Mouse (Mus musculus) lung, embryonic 15.5 days (tissue): Measurements from ENCODE around the gene Zfp664. TPM values are rescaled to one million over a fixed set of nuclear protein-coding genes. Genes with fewer than 3 reads are reported as not detected.

Experiments used
- ATAC-seq: fragments of 200-750 bp; cut with Nextera tagmentation; 2 replicates; pipeline ENCODE4 v1.8.0; 2017; ENCODE audit warnings: moderate number of reproducible peaks, borderline replicate concordance; ENCODE audit not compliant: low FRiP score, low TSS enrichment; ENCODE audit errors: extremely low read depth
- H3K27ac ChIP-seq: fragments of 300-500 bp; sonication (generic); 2 replicates; pipeline ENCODE4 v1.5.1; 2015; ENCODE audit warnings: moderate library complexity, mild to moderate bottlenecking, inconsistent platforms
- H3K27me3 ChIP-seq: fragments of 300-500 bp; sonication (generic); 2 replicates; pipeline ENCODE4 v1.6.1; 2015; ENCODE audit warnings: inconsistent platforms
- H3K36me3 ChIP-seq: fragments of 300-500 bp; sonication (generic); 2 replicates; pipeline ENCODE4 v1.6.1; 2015; ENCODE audit warnings: inconsistent platforms
- H3K4me1 ChIP-seq: fragments of 300-500 bp; sonication (generic); 2 replicates; pipeline ENCODE4 v1.6.1; 2015; ENCODE audit warnings: inconsistent platforms
- H3K4me2 ChIP-seq: fragments of 300-500 bp; sonication (generic); 2 replicates; pipeline ENCODE4 v1.6.1; 2015; ENCODE audit warnings: inconsistent platforms, mild to moderate bottlenecking, moderate library complexity
- H3K4me3 ChIP-seq: fragments of 300-500 bp; sonication (generic); 2 replicates; pipeline ENCODE4 v1.5.1; 2015; ENCODE audit warnings: mild to moderate bottlenecking, inconsistent platforms
- H3K9ac ChIP-seq: fragments of 300-500 bp; sonication (generic); 2 replicates; pipeline ENCODE4 v1.6.1; 2015; ENCODE audit warnings: inconsistent platforms
- H3K9me3 ChIP-seq: fragments of 300-500 bp; sonication (generic); 2 replicates; pipeline ENCODE4 v1.6.1; 2016; ENCODE audit warnings: inconsistent platforms
- WGBS: fragments of 180-500 bp; shearing (Covaris S2); methylation state at CpG from one replicate; pipeline ENCODE4 v1.1.7; 2015; 5-methylcytosine and 5-hydroxymethylcytosine counted together
- polyA plus RNA-seq: library from polyadenylated mRNA; unstranded; fragments of >200 nt; fragmentation: Nextera tagmentation; extraction: Ambion mirVana; gene quantifications from 2 replicates; pipeline ENCODE4 v1.2.1, GENCODE M21; 2015

The Zfp664 gene
- polyA plus RNA-seq = 94.7 and 106 TPM in 2 replicates

- H3K9me3 ChIP-seq = no peaks in the 10 kb centered on the region
- H3K36me3 ChIP-seq = peaks cover 4% of the 10 kb centered on the region; the same call in 1 of the 2 replicates
- peak within 1 kb of the TSS; percentile 98 for H3K4me2 ChIP-seq
- under 1% methylated on average over 77 of the region's 103 CpGs for WGBS
- H3K27me3 ChIP-seq = peaks cover 26% of the 10 kb centered on the region
- peak within 1 kb of the TSS; percentile 94 for H3K9ac ChIP-seq
- H3K4me1 ChIP-seq = peaks cover 19% of the 10 kb centered on the region
- peak within 1 kb of the TSS; percentile 99 for H3K4me3 ChIP-seq
- peak within 1 kb of the TSS; percentile 93 for H3K27ac ChIP-seq
- ATAC-seq = peak; percentile 94
These were observed at the start of gene Zfp664, which contains the start of gene Ccdc92 for GRCm38 (mm10) chr5:124862013-124862866. TSS of gene Zfp664 (plus strand) at chr5:124862691. TSS of gene Ccdc92 (minus strand) at chr5:124862424.

GRCm38 (mm10) chr5:124814797-124815196 lies 47.7 kb upstream of the Zfp664 start:
- no peaks in the 10 kb centered on the region for H3K36me3 ChIP-seq
- no peak for ATAC-seq
- H3K4me3 ChIP-seq = no peak overlapping the region
- no peaks in the 10 kb centered on the region for H3K27me3 ChIP-seq
- no peaks in the 10 kb centered on the region for H3K9me3 ChIP-seq
- no peak overlapping the region for H3K27ac ChIP-seq
- H3K4me1 ChIP-seq = no peaks in the 10 kb centered on the region
- WGBS = 59% methylated on average over 5 of the region's 5 CpGs
- no peak overlapping the region for H3K4me2 ChIP-seq
- H3K9ac ChIP-seq = no peak overlapping the region

GRCm38 (mm10) chr5:124817050-124817449 lies 45.4 kb upstream of the Zfp664 start:
- H3K36me3 ChIP-seq = no peaks in the 10 kb centered on the region
- no peak for ATAC-seq
- 69% methylated on average over 15 of the region's 15 CpGs for WGBS

GRCm38 (mm10) chr5:124822128-124822894 lies 40.2 kb upstream of the Zfp664 start:
- Histone ChIP-seq H3K27ac (no peak overlapping the region), H3K4me3 (no peak overlapping the region), H3K36me3 (no peaks in the 10 kb centered on the region), H3K4me2 (no peak overlapping the region), H3K27me3 (no peaks in the 10 kb centered on the region), H3K9me3 (no peaks in the 10 kb centered on the region), H3K9ac (no peak overlapping the region), H3K4me1 (no peaks in the 10 kb centered on the region)
- WGBS = 68% methylated on average over 18 of the region's 18 CpGs
- ATAC-seq = no peak

More at GRCm38 (mm10) chr5:124817050-124817449, 45.4 kb upstream of the Zfp664 start:
- Histone ChIP-seq H3K9me3 (no peaks in the 10 kb centered on the region), H3K4me2 (no peak overlapping the region), H3K4me1 (no peaks in the 10 kb centered on the region), H3K27me3 (no peaks in the 10 kb centered on the region), H3K27ac (no peak overlapping the region), H3K4me3 (no peak overlapping the region), H3K9ac (no peak overlapping the region)

- whole genome bisulfite sequencing = 86% methylated on average over 12 of the region's 12 CpGs
- no peaks in the 10 kb centered on the region for H3K4me1 ChIP-seq
- no peak overlapping the region for H3K9ac ChIP-seq
- no peak overlapping the region for H3K27ac ChIP-seq
- H3K4me2 ChIP-seq = no peak overlapping the region
- no peak for ATAC-seq
- no peaks in the 10 kb centered on the region for H3K9me3 ChIP-seq
- H3K4me3 ChIP-seq = no peak overlapping the region
- no peaks in the 10 kb centered on the region for H3K27me3 ChIP-seq
- no peaks in the 10 kb centered on the region for H3K36me3 ChIP-seq
These were observed 32.2 kb upstream of the Zfp664 start for GRCm38 (mm10) chr5:124830331-124830730.

- H3K9ac ChIP-seq = no peak overlapping the region
- no peak overlapping the region for H3K27ac ChIP-seq
- no peaks in the 10 kb centered on the region for H3K4me1 ChIP-seq
- H3K9me3 ChIP-seq = no peaks in the 10 kb centered on the region
- H3K27me3 ChIP-seq = no peaks in the 10 kb centered on the region
- WGBS = 91% methylated on average over 15 of the region's 15 CpGs
- no peak overlapping the region for H3K4me3 ChIP-seq
- H3K4me2 ChIP-seq = no peak overlapping the region
- H3K36me3 ChIP-seq = no peaks in the 10 kb centered on the region
- ATAC-seq = no peak
These were observed 27.3 kb upstream of the Zfp664 start for GRCm38 (mm10) chr5:124835218-124835617.

GRCm38 (mm10) chr5:124836075-124836474 lies 26.4 kb upstream of the Zfp664 start:
- Histone ChIP-seq H3K27me3 (no peaks in the 10 kb centered on the region), H3K9me3 (no peaks in the 10 kb centered on the region), H3K9ac (no peak overlapping the region), H3K4me3 (no peak overlapping the region), H3K36me3 (no peaks in the 10 kb centered on the region), H3K4me2 (no peak overlapping the region), H3K4me1 (no peaks in the 10 kb centered on the region), H3K27ac (no peak overlapping the region)
- ATAC-seq = no peak
- 82% methylated on average over 10 of the region's 10 CpGs for WGBS

GRCm38 (mm10) chr5:124836621-124837020 lies 25.9 kb upstream of the Zfp664 start:
- no peaks in the 10 kb centered on the region for H3K4me1 ChIP-seq
- no peaks in the 10 kb centered on the region for H3K27me3 ChIP-seq
- no peak overlapping the region for H3K27ac ChIP-seq
- no peak overlapping the region for H3K4me2 ChIP-seq
- no peak overlapping the region for H3K9ac ChIP-seq
- no peak overlapping the region for H3K4me3 ChIP-seq
- H3K9me3 ChIP-seq = no peaks in the 10 kb centered on the region
- ATAC-seq = no peak
- 55% methylated on average over 4 of the region's 4 CpGs for WGBS
- no peaks in the 10 kb centered on the region for H3K36me3 ChIP-seq

GRCm38 (mm10) chr5:124840202-124840601 lies 22.3 kb upstream of the Zfp664 start:
- no peaks in the 10 kb centered on the region for H3K9me3 ChIP-seq
- H3K9ac ChIP-seq = no peak overlapping the region
- 67% methylated on average over 7 of the region's 7 CpGs for WGBS
- no peaks in the 10 kb centered on the region for H3K27me3 ChIP-seq
- no peaks in the 10 kb centered on the region for H3K36me3 ChIP-seq
- no peak overlapping the region for H3K4me3 ChIP-seq
- no peak for ATAC-seq
- no peaks in the 10 kb centered on the region for H3K4me1 ChIP-seq
- H3K27ac ChIP-seq = no peak overlapping the region
- H3K4me2 ChIP-seq = no peak overlapping the region

- no peaks in the 10 kb centered on the region for H3K27me3 ChIP-seq
- H3K4me1 ChIP-seq = no peaks in the 10 kb centered on the region
- ATAC-seq = no peak
- H3K4me2 ChIP-seq = no peak overlapping the region
- no peaks in the 10 kb centered on the region for H3K9me3 ChIP-seq
- no peak overlapping the region for H3K9ac ChIP-seq
- no peaks in the 10 kb centered on the region for H3K36me3 ChIP-seq
- 77% methylated on average over 2 of the region's 2 CpGs for WGBS
- H3K27ac ChIP-seq = no peak overlapping the region
- H3K4me3 ChIP-seq = no peak overlapping the region
These were observed 21.8 kb upstream of the Zfp664 start for GRCm38 (mm10) chr5:124840669-124841068.

- H3K4me2 ChIP-seq = no peak overlapping the region
- no peak for ATAC-seq
- H3K9ac ChIP-seq = no peak overlapping the region
- no peak overlapping the region for H3K4me3 ChIP-seq
- WGBS = 75% methylated on average over 8 of the region's 8 CpGs
- no peaks in the 10 kb centered on the region for H3K27me3 ChIP-seq
- H3K4me1 ChIP-seq = no peaks in the 10 kb centered on the region
- H3K27ac ChIP-seq = no peak overlapping the region
- H3K36me3 ChIP-seq = no peaks in the 10 kb centered on the region
- H3K9me3 ChIP-seq = no peaks in the 10 kb centered on the region
These were observed 19.1 kb upstream of the Zfp664 start for GRCm38 (mm10) chr5:124843386-124843785.

GRCm38 (mm10) chr5:124844929-124845328 lies 17.6 kb upstream of the Zfp664 start:
- no peaks in the 10 kb centered on the region for H3K27me3 ChIP-seq
- 48% methylated on average over 4 of the region's 4 CpGs for WGBS
- H3K4me2 ChIP-seq = no peak overlapping the region
- H3K4me3 ChIP-seq = no peak overlapping the region
- ATAC-seq = no peak
- H3K36me3 ChIP-seq = no peaks in the 10 kb centered on the region
- H3K9ac ChIP-seq = no peak overlapping the region
- no peaks in the 10 kb centered on the region for H3K9me3 ChIP-seq
- H3K27ac ChIP-seq = no peak overlapping the region
- no peaks in the 10 kb centered on the region for H3K4me1 ChIP-seq
